Mouse (Mus musculus) stomach, embryonic 14.5 days (tissue): ENCODE data around the gene Adam12. TPM values are rescaled to one million over a fixed set of nuclear protein-coding genes. Genes with fewer than 3 reads are reported as not detected.
A peak's percentile ranks its signal among the peaks of the same experiment; 100 is the strongest.

Experiments
- ATAC-seq: fragments of 200-750 bp; cut with Nextera tagmentation; 2 replicates; pipeline ENCODE4 v1.8.0; 2017; ENCODE audit warnings: low read depth, moderate TSS enrichment; ENCODE audit not compliant: insufficient number of reproducible peaks, insufficient read depth, low FRiP score
- H3K27ac ChIP-seq: fragments of 300-500 bp; sonication (generic); 2 replicates; pipeline ENCODE4 v1.5.1; 2014; ENCODE audit warnings: mild to moderate bottlenecking, low read length, moderate library complexity, mixed read lengths
- H3K27me3 ChIP-seq: fragments of 300-500 bp; sonication (generic); 2 replicates; pipeline ENCODE4 v1.6.1; 2014; ENCODE audit warnings: low read length, control low read depth, mixed read lengths; ENCODE audit not compliant: control insufficient read depth, insufficient read depth
- H3K36me3 ChIP-seq: fragments of 300-500 bp; sonication (generic); 2 replicates; pipeline ENCODE4 v1.6.1; 2014; ENCODE audit warnings: mild to moderate bottlenecking, control low read depth, low read length, moderate library complexity, mixed read lengths; ENCODE audit not compliant: control insufficient read depth, insufficient read depth
- H3K4me1 ChIP-seq: fragments of 300-500 bp; sonication (generic); 2 replicates; pipeline ENCODE4 v1.6.1; 2014; ENCODE audit warnings: low read length, control low read depth, mixed read lengths; ENCODE audit not compliant: control insufficient read depth, insufficient read depth
- H3K4me2 ChIP-seq: fragments of 300-500 bp; sonication (generic); replicated peaks from 2 replicates; pipeline ENCODE4 v1.6.1; 2014; ENCODE audit warnings: low read depth, low read length, control low read depth
- H3K4me3 ChIP-seq: fragments of 300-500 bp; sonication (generic); 2 replicates; pipeline ENCODE4 v1.5.1; 2014; ENCODE audit warnings: low read depth, low read length, control low read depth
- H3K9ac ChIP-seq: fragments of 300-500 bp; sonication (generic); replicated peaks from 2 replicates; pipeline ENCODE4 v1.6.1; 2014; ENCODE audit warnings: low read depth, mild to moderate bottlenecking, control low read depth, low read length, moderate library complexity, mixed read lengths
- H3K9me3 ChIP-seq: fragments of 300-500 bp; sonication (generic); 2 replicates; pipeline ENCODE4 v1.6.1; 2016; ENCODE audit warnings: low read depth, low read length, control low read depth; ENCODE audit not compliant: control insufficient read depth
- WGBS: fragments of 180-500 bp; shearing (Covaris S2); extraction: QIAGEN DNeasy Blood & Tissue Kit; methylation state at CpG from one replicate; pipeline ENCODE4 v1.1.7; 2014; 5-methylcytosine and 5-hydroxymethylcytosine counted together
- polyA plus RNA-seq: library from polyadenylated mRNA; unstranded; fragments of >200 nt; fragmentation: Nextera tagmentation; extraction: Ambion mirVana; gene quantifications from 2 replicates; pipeline ENCODE4 v1.2.1, GENCODE M21; 2014

The Adam12 gene
- polyA plus RNA-seq, 1 experiment from 2014 or later: 10.9 TPM

- Histone ChIP-seq H3K4me3 (no peak overlapping the region), H3K36me3 (no peaks in the 10 kb centered on the region), H3K27me3 (peaks cover 10% of the 10 kb centered on the region; the same call in 1 of the 2 replicates), H3K4me1 (0 out of 2 replicates have a peak, but pooled peaks cover 6% of the 10 kb centered on the region), H3K9ac (no peak overlapping the region), H3K9me3 (no peaks in the 10 kb centered on the region), H3K4me2 (no peak overlapping the region), H3K27ac (no peak overlapping the region)
- no peak for ATAC-seq
- WGBS: 65% methylated on average over 2 of the region's 2 CpGs
These were observed 2.0 kb downstream of the Adam12 start for GRCm38 (mm10) chr7:134229899-134230298.

- peaks cover 14% of the 10 kb centered on the region for H3K4me1 ChIP-seq
- peak overlapping the region; percentile 23; the same call in 1 of the 2 replicates for H3K27ac ChIP-seq
- no peak overlapping the region for H3K4me3 ChIP-seq
- no peaks in the 10 kb centered on the region for H3K36me3 ChIP-seq
- WGBS: 27% methylated on average over 13 of the region's 13 CpGs
- ATAC-seq: no peak
- H3K9ac ChIP-seq: no peak overlapping the region
- no peaks in the 10 kb centered on the region for H3K9me3 ChIP-seq
- H3K27me3 ChIP-seq: peaks cover 10% of the 10 kb centered on the region; the same call in 1 of the 2 replicates
- no peak overlapping the region for H3K4me2 ChIP-seq
These were observed 4.0 kb downstream of the Adam12 start for GRCm38 (mm10) chr7:134227773-134228455.

- 72% methylated on average over 4 of the region's 4 CpGs for WGBS
- Histone ChIP-seq H3K27ac (peak overlapping the region; percentile 23; the same call in 1 of the 2 replicates), H3K9me3 (no peaks in the 10 kb centered on the region), H3K4me1 (peaks cover 15% of the 10 kb centered on the region), H3K4me3 (no peak overlapping the region), H3K27me3 (peaks cover 10% of the 10 kb centered on the region; the same call in 1 of the 2 replicates), H3K36me3 (no peaks in the 10 kb centered on the region), H3K4me2 (no peak overlapping the region), H3K9ac (no peak overlapping the region)
- ATAC-seq: no peak
These were observed 4.8 kb downstream of the Adam12 start for GRCm38 (mm10) chr7:134227101-134227500.

GRCm38 (mm10) chr7:134226231-134226630 is 5.7 kb downstream of the Adam12 start:
- H3K9me3 ChIP-seq: no peaks in the 10 kb centered on the region
- no peak overlapping the region for H3K4me2 ChIP-seq
- H3K4me3 ChIP-seq: no peak overlapping the region
- peaks cover 15% of the 10 kb centered on the region for H3K4me1 ChIP-seq
- H3K27me3 ChIP-seq: peaks cover 10% of the 10 kb centered on the region; the same call in 1 of the 2 replicates
- ATAC-seq: no peak
- no peak overlapping the region for H3K27ac ChIP-seq
- 71% methylated on average over 3 of the region's 3 CpGs for WGBS
- no peak overlapping the region for H3K9ac ChIP-seq
- no peaks in the 10 kb centered on the region for H3K36me3 ChIP-seq

- Histone ChIP-seq H3K4me2 (peak overlapping the region; percentile 96), H3K27me3 (peaks cover 10% of the 10 kb centered on the region; the same call in 1 of the 2 replicates), H3K9ac (peak overlapping the region; percentile 38), H3K36me3 (no peaks in the 10 kb centered on the region), H3K9me3 (no peaks in the 10 kb centered on the region), H3K4me3 (peak overlapping the region; percentile 65), H3K4me1 (peaks cover 15% of the 10 kb centered on the region), H3K27ac (peak overlapping the region; percentile 82)
- WGBS: under 1% methylated on average over 75 of the region's 90 CpGs
- peak; percentile 72 for ATAC-seq
These were observed 7.0 kb downstream of the Adam12 start for GRCm38 (mm10) chr7:134224741-134225612.

- 0% methylated on average over 14 of the region's 14 CpGs for WGBS
- Histone ChIP-seq H3K4me3 (peak overlapping the region; percentile 65), H3K4me1 (peaks cover 15% of the 10 kb centered on the region), H3K4me2 (peak overlapping the region; percentile 96), H3K36me3 (no peaks in the 10 kb centered on the region), H3K9me3 (no peaks in the 10 kb centered on the region), H3K9ac (peak overlapping the region; percentile 38; the same call in 1 of the 2 replicates), H3K27me3 (peaks cover 10% of the 10 kb centered on the region; the same call in 1 of the 2 replicates), H3K27ac (peak overlapping the region; percentile 82; the same call in 1 of the 2 replicates)
- no peak for ATAC-seq
These were observed 7.6 kb downstream of the Adam12 start for GRCm38 (mm10) chr7:134224421-134224740.

GRCm38 (mm10) chr7:134223444-134224161 is 8.3 kb downstream of the Adam12 start:
- ATAC-seq: no peak
- no peak overlapping the region for H3K9ac ChIP-seq
- H3K9me3 ChIP-seq: no peaks in the 10 kb centered on the region
- H3K4me2 ChIP-seq: peak overlapping the region; percentile 96
- H3K27me3 ChIP-seq: peaks cover 10% of the 10 kb centered on the region; the same call in 1 of the 2 replicates
- H3K36me3 ChIP-seq: no peaks in the 10 kb centered on the region
- peaks cover 15% of the 10 kb centered on the region for H3K4me1 ChIP-seq
- peak overlapping the region; percentile 65 for H3K4me3 ChIP-seq
- peak overlapping the region; percentile 82; the same call in 1 of the 2 replicates for H3K27ac ChIP-seq
- 23% methylated on average over 16 of the region's 16 CpGs for whole genome bisulfite sequencing

- ATAC-seq: no peak
- no peak overlapping the region for H3K9ac ChIP-seq
- no peaks in the 10 kb centered on the region for H3K9me3 ChIP-seq
- WGBS: 64% methylated on average over 10 of the region's 10 CpGs
- H3K27ac ChIP-seq: no peak overlapping the region
- no peaks in the 10 kb centered on the region for H3K4me1 ChIP-seq
- H3K4me3 ChIP-seq: no peak overlapping the region
- H3K4me2 ChIP-seq: no peak overlapping the region
- H3K27me3 ChIP-seq: no peaks in the 10 kb centered on the region
- no peaks in the 10 kb centered on the region for H3K36me3 ChIP-seq
These were observed 24.0 kb downstream of the Adam12 start for GRCm38 (mm10) chr7:134207956-134208355.
